Mouse (Mus musculus): Measurements from ENCODE around the gene Cryba4.

Cryba4 gene

GRCm38 (mm10) chr5:112228240-112229076 is 23.9 kb downstream of the Cryba4 start:
- DNase-seq = no peak

- no peak for DNase-seq
Measured at GRCm38 (mm10) chr5:112227898-112228239, 24.4 kb downstream of the Cryba4 start.

- no peak for DNase-seq
Measured at GRCm38 (mm10) chr5:112227354-112227753, 25.0 kb downstream of the Cryba4 start.

GRCm38 (mm10) chr5:112225591-112225990 is 26.7 kb downstream of the Cryba4 start:
- DNase-seq = no peak

- no peak for DNase-seq
Measured at GRCm38 (mm10) chr5:112220203-112220602, 32.1 kb downstream of the Cryba4 start.

- DNase-seq = no peak
Measured at GRCm38 (mm10) chr5:112219398-112219797, 32.9 kb downstream of the Cryba4 start.

- no peak for DNase-seq
Measured at GRCm38 (mm10) chr5:112218679-112219078, 33.6 kb downstream of the Cryba4 start.

GRCm38 (mm10) chr5:112217031-112217430 is 35.3 kb downstream of the Cryba4 start:
- DNase-seq = no peak

GRCm38 (mm10) chr5:112216335-112216734 is 36.0 kb downstream of the Cryba4 start:
- no peak for DNase-seq

GRCm38 (mm10) chr5:112215801-112216251 is 36.5 kb downstream of the Cryba4 start:
- no peak for DNase-seq

- no peak for DNase-seq
Measured at GRCm38 (mm10) chr5:112215291-112215751, 37.0 kb downstream of the Cryba4 start.

GRCm38 (mm10) chr5:112214419-112214818 is 37.9 kb downstream of the Cryba4 start:
- peak; percentile 91 for DNase-seq

GRCm38 (mm10) chr5:112213331-112214240 is 38.7 kb downstream of the Cryba4 start:
- no peak for DNase-seq

- DNase-seq = no peak
Measured at GRCm38 (mm10) chr5:112212711-112213264, 39.5 kb downstream of the Cryba4 start.

GRCm38 (mm10) chr5:112211911-112212310 is 40.4 kb downstream of the Cryba4 start:
- DNase-seq = no peak

GRCm38 (mm10) chr5:112210104-112210503 is 42.2 kb downstream of the Cryba4 start:
- DNase-seq = peak; percentile 78

GRCm38 (mm10) chr5:112208321-112208720 is 44.0 kb downstream of the Cryba4 start:
- DNase-seq = no peak

- DNase-seq = no peak
Measured at GRCm38 (mm10) chr5:112206543-112207255, 45.6 kb downstream of the Cryba4 start.

- no peak for DNase-seq
Measured at GRCm38 (mm10) chr5:112199656-112200055, 52.7 kb downstream of the Cryba4 start.
